Mouse (Mus musculus): Measurements from ENCODE around the gene Klk4.

Gene Klk4

GRCm38 (mm10) chr7:43880912-43881311, at the start of gene Klk4:
Klk4 (plus strand) TSS chr7:43881160.
- DNase-seq, result no peak

- DNase-seq, result no peak
These were observed 39.3 kb upstream of the Klk4 start, which contains the start of gene Klk5 for GRCm38 (mm10) chr7:43841701-43842100. Klk5 (plus strand) TSS chr7:43841971.

- DNase-seq, result no peak
These were observed 37.2 kb upstream of the Klk4 start for GRCm38 (mm10) chr7:43843801-43844200.

- no peak for DNase-seq
These were observed 29.3 kb upstream of the Klk4 start for GRCm38 (mm10) chr7:43851616-43852015.

- no peak for DNase-seq
These were observed 26.1 kb upstream of the Klk4 start for GRCm38 (mm10) chr7:43854642-43855380.

GRCm38 (mm10) chr7:43855709-43856108, 25.3 kb upstream of the Klk4 start:
- DNase-seq, result no peak

- DNase-seq, result no peak
These were observed 24.7 kb upstream of the Klk4 start for GRCm38 (mm10) chr7:43856307-43856706.

- no peak for DNase-seq
These were observed 23.5 kb upstream of the Klk4 start for GRCm38 (mm10) chr7:43857501-43857900.

- DNase-seq, result peak; percentile 23
These were observed 20.5 kb upstream of the Klk4 start for GRCm38 (mm10) chr7:43860411-43860810.

GRCm38 (mm10) chr7:43873237-43873636, 7.7 kb upstream of the Klk4 start:
- DNase-seq, result peak; percentile 74

- DNase-seq, result no peak
These were observed 7.3 kb upstream of the Klk4 start for GRCm38 (mm10) chr7:43873674-43874073.

- DNase-seq, result no peak
These were observed 6.0 kb upstream of the Klk4 start for GRCm38 (mm10) chr7:43874868-43875375.

GRCm38 (mm10) chr7:43876444-43876843, 4.5 kb upstream of the Klk4 start:
- DNase-seq, result no peak

GRCm38 (mm10) chr7:43878281-43878680, 2.7 kb upstream of the Klk4 start:
- no peak for DNase-seq

- no peak for DNase-seq
These were observed 1.4 kb downstream of the Klk4 start for GRCm38 (mm10) chr7:43882346-43882745.

GRCm38 (mm10) chr7:43882811-43883210, 1.9 kb downstream of the Klk4 start:
- no peak for DNase-seq

GRCm38 (mm10) chr7:43883547-43883946, 2.6 kb downstream of the Klk4 start:
- peak; percentile 62 for DNase-seq

- no peak for DNase-seq
These were observed 10.4 kb downstream of the Klk4 start for GRCm38 (mm10) chr7:43891365-43891764.

- no peak for DNase-seq
These were observed 10.8 kb downstream of the Klk4 start for GRCm38 (mm10) chr7:43891788-43892187.

GRCm38 (mm10) chr7:43894836-43895235, 13.9 kb downstream of the Klk4 start:
- peak; percentile 87 for DNase-seq

- DNase-seq, result no peak
These were observed 33.9 kb downstream of the Klk4 start for GRCm38 (mm10) chr7:43914821-43915220.

- no peak for DNase-seq
These were observed 37.5 kb downstream of the Klk4 start for GRCm38 (mm10) chr7:43918426-43918825.

- DNase-seq, result no peak
These were observed 37.9 kb downstream of the Klk4 start for GRCm38 (mm10) chr7:43918871-43919270.

- DNase-seq, result peak; percentile 79
These were observed 38.8 kb downstream of the Klk4 start for GRCm38 (mm10) chr7:43919559-43920451.
